Mouse (Mus musculus): ENCODE measurements around the gene Nectin1.

DNA sequence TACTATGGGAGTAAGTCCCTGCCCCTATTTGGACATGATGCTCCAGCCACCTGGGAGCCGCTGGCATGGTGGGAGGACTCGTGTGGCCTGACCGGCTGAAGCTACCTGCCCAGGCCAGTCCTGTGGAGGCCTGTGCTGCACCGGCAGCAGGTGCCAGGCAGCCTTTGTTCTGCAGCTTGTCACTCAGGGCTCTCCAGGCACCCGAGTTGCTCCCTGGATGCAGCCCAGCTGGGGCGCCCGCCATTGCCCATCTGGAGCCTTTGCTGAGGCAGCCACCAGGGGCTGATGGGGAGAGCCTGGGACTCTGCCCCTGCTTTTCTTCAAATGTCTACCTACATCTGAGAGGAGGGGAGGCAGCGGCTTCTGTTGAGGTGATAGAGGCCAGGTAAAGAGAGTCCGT, 6.3 kb downstream of the Nectin1 start:
- no peak for TF ChIP-seq POLR2A (IDR thresholded peaks at IDR 0.05; ENCODE audit: insufficient read depth, low read length)
- no peak for TF ChIP-seq EP300 (IDR thresholded peaks at IDR 0.05; ENCODE audit: insufficient read depth, low read depth, low read length)

Measured in ES-Bruce4 (cell line).